Mouse (Mus musculus): ENCODE measurements around the gene Nabp2. TPM values are rescaled to one million over a fixed set of nuclear protein-coding genes. Genes with fewer than 3 reads are reported as not detected.
A peak's percentile ranks its signal among the peaks of the same experiment; 100 is the strongest.

Gene Nabp2
- 10 to 100 TPM; 63.3 to 77.5 TPM for polyA plus RNA-seq (2017; shearing (Covaris generic))

GRCm38 (mm10) chr10:128411211-128412054, at the start of gene Nabp2, which contains the start of gene Rnf41:
TSS of gene Nabp2 (minus strand) at chr10:128411492.
TSS of gene Rnf41 (plus strand) at chr10:128411657.
- peak; percentile 75 for ATAC-seq

GRCm38 (mm10) chr10:128460270-128460630, 49.0 kb upstream of the Nabp2 start:
- ATAC-seq: no peak

DNA sequence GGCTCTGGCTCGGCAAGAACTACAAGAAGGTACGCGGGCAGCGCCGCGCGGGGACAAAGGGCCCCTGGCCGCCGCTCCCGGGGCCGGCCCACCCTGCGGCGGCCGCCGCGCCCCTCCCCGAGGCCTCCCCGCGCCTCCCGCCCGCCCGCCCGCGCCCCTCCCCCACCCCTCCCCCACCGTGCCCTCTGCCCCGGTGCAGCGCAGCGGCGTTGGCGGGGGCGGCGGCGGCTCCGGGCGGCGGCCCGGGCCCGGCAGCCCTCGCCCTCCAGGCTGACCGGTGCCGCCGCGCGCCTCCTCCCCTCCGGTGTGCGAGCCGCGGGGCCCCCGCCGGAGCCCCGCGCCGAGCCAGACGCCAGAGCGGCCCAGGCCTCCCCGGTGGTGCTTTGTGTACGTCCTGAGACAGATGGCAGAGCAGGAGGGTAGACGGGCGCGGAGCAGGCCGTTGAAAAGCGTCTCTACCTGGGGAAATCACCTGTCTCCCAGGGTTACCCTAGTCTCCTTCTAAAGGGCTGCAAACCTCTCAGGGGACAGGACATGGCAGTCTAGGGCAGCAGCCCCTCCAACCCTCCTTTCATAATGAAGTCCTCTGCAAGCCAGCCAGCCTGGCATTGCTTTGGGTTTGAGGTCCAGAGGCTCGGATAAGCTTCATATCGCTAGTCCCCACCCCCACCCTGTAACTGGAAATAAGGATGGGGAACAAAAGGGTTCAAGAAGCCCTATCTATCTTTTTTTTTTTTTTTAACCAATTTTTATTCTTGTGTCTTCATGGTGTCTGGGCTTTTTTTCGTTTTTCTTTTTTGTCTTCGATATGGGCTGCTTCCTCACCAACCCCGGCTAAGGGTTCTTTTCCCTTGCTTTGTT, 48.3 kb upstream of the Nabp2 start:
- peak; percentile 56 for ATAC-seq

GRCm38 (mm10) chr10:128458719-128459408, 47.6 kb upstream of the Nabp2 start, which contains the start of gene Smarcc2:
TSS of gene Smarcc2 (plus strand) at chr10:128459248.
- ATAC-seq: peak; percentile 69

DNA sequence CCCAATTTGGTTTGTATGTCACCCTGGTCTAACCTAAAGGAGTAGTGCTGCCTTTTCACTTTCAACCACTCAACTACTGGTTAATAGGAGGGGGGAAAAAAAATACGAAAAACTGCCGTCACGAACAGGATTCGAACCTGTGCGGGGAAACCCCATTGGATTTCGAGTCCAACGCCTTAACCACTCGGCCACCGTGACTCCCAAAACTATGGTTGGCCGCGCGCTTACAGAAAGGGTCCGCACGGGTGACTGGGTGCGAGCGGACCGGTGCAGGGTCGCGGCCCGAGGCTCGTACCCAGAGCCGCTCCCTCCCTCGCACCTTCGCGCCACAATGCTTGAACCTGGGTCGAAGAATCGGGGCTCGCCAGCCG, 47.0 kb upstream of the Nabp2 start:
- ATAC-seq: peak; percentile 37

- no peak for ATAC-seq
These were observed 46.4 kb upstream of the Nabp2 start for GRCm38 (mm10) chr10:128457676-128458075.

GRCm38 (mm10) chr10:128455280-128455679, 44.0 kb upstream of the Nabp2 start:
- peak; percentile 42 for ATAC-seq

GRCm38 (mm10) chr10:128454471-128454870, 43.2 kb upstream of the Nabp2 start:
- no peak for ATAC-seq

DNA sequence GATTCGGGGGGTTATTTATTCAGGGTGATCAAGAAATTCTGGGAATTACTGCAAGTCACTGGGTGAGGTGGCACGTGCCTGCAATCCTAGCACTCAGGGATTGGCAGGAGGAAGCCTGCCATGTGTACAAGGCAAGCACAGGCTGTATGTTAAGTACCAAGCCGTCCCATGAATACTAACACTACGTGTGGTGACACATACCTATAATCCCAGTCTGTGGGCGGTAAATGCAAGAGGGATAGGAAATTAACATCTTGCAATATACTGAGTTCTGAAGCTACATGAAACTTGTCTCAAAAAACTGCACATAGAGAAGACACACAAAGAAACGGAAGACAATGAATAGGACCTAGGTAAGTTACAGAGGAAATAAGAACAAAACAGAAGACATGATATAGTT, 39.7 kb upstream of the Nabp2 start:
- ATAC-seq: no peak

DNA sequence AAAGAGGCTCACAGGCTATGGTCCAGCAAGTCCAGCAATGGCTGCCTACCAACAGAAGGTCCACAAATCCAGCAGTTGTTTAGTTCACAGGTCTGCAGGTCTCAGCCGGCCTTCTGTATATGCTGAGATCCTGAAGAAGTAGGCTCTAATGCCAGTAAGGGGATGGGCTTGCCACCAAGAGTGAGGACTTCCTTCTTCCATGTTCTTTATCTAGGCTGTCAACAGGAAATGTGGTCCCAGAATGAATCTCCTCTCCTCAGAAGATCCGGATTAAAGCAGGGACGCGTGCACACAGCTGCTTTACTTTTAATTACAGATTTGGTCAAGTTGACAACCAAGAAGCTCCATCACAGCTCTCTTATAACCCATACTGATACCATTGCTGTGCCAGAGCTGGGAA, 34.1 kb upstream of the Nabp2 start:
- no peak for ATAC-seq

- ATAC-seq: no peak
These were observed 33.1 kb upstream of the Nabp2 start for GRCm38 (mm10) chr10:128444354-128444753.

DNA sequence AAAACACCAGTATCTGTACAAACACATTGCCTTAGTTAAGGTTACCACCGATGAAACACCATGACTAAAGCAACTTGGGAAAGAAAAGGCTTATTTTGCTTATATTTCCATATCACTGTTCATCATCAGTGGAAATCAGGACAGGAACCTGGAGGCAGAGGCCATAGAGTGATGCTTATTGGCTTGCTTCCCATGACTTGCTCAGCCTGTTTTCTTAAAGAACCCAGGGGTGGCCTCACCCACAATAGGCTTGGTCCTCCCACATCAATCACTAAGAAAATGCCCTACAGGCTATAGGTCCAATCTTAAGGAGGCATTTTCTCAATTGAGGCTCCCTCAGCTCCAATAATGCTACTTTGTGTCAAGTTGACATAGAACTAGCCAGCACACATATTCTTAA, 31.4 kb upstream of the Nabp2 start:
- no peak for ATAC-seq

GRCm38 (mm10) chr10:128441324-128442119, 30.2 kb upstream of the Nabp2 start:
- ATAC-seq: no peak

DNA sequence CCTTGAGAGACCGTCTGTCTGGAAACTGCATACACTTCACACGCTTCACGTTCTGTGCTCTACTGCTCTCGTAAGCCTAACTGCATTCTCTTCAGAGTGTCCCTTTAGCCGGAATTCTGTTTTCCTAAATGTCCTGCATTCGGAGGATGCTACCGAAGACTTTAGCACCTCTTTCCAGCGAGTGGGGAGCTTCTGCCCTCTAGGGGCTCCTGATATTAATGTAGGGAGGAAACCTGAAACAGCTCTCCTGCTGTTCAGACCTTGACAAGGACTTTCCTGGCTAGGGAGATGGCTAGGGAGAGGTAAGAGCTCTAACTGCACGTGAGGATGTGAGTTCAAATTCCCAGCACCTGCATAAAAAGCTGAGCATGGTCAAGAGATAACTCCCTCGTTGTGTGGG, 29.1 kb upstream of the Nabp2 start:
- ATAC-seq: peak; percentile 48

DNA sequence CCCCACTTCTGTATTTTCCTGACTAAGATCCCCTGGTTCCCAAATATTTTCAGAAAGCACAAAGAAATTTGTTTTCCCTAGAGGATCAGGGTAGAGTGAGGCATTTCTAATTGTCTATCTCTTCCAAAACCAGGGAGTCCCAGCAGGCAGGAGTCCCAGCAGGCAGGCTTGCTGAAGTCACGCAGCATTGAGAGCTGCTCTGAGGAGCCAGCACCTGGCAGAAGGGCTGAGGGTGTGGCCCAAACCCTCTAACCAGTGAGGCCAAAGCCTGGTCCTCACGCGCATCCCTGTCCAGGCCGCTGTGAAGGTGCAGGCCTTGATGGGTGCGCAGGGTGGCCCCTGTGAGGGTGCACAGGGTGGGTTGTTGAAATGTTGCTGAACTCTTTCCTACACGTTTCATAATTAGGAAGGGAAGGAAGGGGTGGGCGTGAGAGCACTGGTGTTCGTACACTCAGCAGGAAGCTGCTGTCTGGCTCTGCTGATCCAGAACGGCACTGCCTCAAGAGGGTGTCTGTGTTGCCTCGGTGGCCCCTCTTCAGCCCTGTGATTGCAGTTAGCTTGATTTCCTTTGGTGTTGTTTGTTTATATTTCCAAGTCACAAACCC, 27.5 kb upstream of the Nabp2 start:
- peak; percentile 68 for ATAC-seq

- ATAC-seq: no peak
These were observed 25.1 kb upstream of the Nabp2 start for GRCm38 (mm10) chr10:128436376-128436775.

DNA sequence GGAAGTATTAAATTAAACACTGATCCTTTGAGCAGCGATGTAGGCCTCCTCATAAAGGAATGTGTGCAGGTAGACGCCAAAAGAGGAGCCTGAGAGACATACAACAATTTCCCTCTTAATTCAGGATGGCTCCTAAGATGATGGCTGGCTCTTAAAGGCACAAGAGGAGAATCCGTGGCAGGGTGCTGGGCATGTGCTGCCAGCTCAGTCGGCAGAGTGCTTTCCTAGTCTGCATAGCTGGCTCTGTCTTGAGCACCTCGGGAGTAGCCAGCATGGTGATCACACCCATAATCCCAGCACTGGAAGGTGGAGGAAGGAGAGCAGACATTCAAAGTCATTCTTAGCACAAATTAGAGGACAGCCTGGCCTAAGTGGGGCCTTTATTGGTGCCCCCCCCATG, 24.6 kb upstream of the Nabp2 start:
- no peak for ATAC-seq

DNA sequence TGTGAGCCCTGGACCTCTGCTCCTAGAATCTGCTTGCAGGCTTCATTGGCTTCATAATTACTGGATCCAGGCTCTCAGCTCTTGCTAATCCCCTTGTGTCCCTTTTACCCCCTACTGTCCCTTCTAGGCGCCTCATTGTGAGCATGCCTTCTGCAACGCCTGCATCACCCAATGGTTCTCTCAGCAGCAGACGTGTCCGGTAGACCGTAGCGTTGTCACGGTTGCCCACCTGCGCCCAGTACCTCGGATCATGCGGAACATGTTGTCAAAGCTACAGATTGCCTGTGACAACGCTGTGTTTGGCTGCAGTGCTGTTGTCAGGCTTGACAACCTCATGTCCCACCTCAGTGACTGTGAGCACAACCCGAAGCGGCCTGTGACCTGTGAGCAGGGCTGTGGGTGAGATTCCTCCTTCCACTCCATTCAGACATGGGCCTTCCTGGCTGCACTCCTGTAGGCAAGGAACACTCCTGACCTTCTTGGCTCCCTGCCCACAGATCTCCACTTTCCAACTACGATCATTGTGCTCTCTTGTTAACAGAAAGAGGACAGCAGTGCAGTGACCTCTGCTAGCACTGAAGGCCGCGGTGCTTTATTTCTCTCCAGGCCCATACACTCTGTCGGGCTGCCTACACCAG, 24.0 kb upstream of the Nabp2 start:
- no peak for ATAC-seq

- peak; percentile 86 for ATAC-seq
These were observed 23.4 kb upstream of the Nabp2 start for GRCm38 (mm10) chr10:128434681-128435080.

DNA sequence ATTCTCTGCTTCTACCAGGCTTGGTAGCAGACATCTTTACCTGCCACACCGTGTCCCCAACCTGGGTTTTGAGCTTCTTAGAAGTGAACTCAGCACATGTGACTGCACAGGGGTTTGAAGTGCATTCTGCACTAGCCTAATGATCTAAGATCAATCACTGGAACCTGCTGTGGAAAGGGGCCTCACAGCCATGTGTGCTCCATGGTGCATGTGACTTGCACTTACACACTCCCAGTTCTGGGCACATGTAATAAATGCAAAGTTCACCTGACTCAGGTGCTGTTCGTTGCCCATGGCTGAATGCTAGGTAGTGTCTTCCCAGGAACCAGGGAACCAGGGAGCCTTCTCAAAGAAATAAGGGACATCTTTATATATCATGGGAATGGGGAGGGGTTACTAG, 22.1 kb upstream of the Nabp2 start:
- no peak for ATAC-seq

GRCm38 (mm10) chr10:128429454-128429853, 18.2 kb upstream of the Nabp2 start:
- ATAC-seq: no peak
